Mouse (Mus musculus) macrophage (primary cell): ENCODE measurements around the gene Olfr700. TPM values are rescaled to one million over a fixed set of nuclear protein-coding genes. Genes with fewer than 3 reads are reported as not detected.
"Not testable (repeated sequence)": the region's sequence is repeated elsewhere in the genome, so short reads cannot be mapped to it uniquely, and the experiment has no call there.

Source experiments
- H3K27ac ChIP-seq: fragments of 350-480 bp; formaldehyde crosslinking; 2 replicates; pipeline ENCODE4 v1.9.0; 2021
- H3K36me3 ChIP-seq: fragments of 350-480 bp; formaldehyde crosslinking; 2 replicates; pipeline ENCODE4 v1.9.0; 2021; ENCODE audit errors: inconsistent target
- H3K4me3 ChIP-seq: fragments of 350-480 bp; formaldehyde crosslinking; 2 replicates; pipeline ENCODE4 v1.9.0; 2021; ENCODE audit errors: inconsistent target
- H3K79me2 ChIP-seq: fragments of 350-480 bp; formaldehyde crosslinking; 2 replicates; pipeline ENCODE4 v1.9.0; 2021; ENCODE audit errors: inconsistent target
- WGBS: methylation state at CpG from one replicate; pipeline ENCODE4 v1.1.7; 2026; ENCODE audit warnings: inconsistent platforms; ENCODE audit not compliant: missing documents; 5-methylcytosine and 5-hydroxymethylcytosine counted together
- polyA plus RNA-seq: library from polyadenylated mRNA; stranded (reverse); fragments of 250-400 nt; gene quantifications from 3 replicates; pipeline ENCODE4 v1.2.4, GENCODE M21; 2018; ENCODE audit warnings: inconsistent platforms
- total RNA-seq, 78 experiments: library from RNA; depleted of rRNA; stranded (reverse); fragments of 250-400 nt; gene quantifications; 1 replicate in 9 of 78; 2 replicates in 24 of 78; 3 replicates in 43 of 78; 4 replicates in 2 of 78; pipeline ENCODE4 v1.2.4; 2018; ENCODE audit warnings: inconsistent platforms in 56 of 78

Gene Olfr700
- not detected for total RNA-seq (2018; cell fraction: chromatin; rRNA removed)
- total RNA-seq (2018; cell fraction: cytosol; rRNA removed): not detected
- total RNA-seq (2018; cell fraction: nucleus; rRNA removed): not detected
- polyA plus RNA-seq: not detected in 3 replicates

- H3K4me3 ChIP-seq: no peak within 1 kb of the TSS
- H3K27ac ChIP-seq: no peak within 1 kb of the TSS
- H3K36me3 ChIP-seq: no peaks in the 10 kb centered on the region
- 78% methylated on average over 1 of the region's 1 CpGs for WGBS
- H3K79me2 ChIP-seq: no peaks in the 10 kb centered on the region
These were observed at the start of gene Olfr700 for GRCm38 (mm10) chr7:106808734-106809133. Olfr700 (minus strand) TSS chr7:106808834.

DNA sequence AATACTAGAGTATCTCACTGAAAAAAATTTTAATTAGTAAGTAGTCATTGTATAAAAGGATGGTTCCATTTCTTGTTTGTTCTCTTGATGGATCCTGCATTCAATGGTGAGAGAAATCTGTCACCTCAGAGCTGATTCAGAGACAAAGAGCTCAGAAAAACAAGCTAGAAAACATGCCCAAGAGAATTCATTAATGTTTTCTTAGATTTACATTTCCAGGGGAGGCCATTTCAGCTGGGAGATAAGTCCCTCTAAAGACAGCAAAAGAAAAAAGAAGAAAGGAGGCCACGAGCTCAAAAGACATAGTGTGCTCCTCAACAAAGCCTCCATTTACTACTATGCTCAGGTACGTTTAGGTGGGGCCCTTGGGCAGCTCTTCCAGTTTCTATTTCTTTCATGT is 34.4 kb upstream of the Olfr700 start, which contains the start of gene Olfr703:
Gene Olfr703 (plus strand): TSS at position 301 of the 400 bp plus-strand sequence.
- H3K36me3 ChIP-seq: no peaks in the 10 kb centered on the region
- no peaks in the 10 kb centered on the region for H3K79me2 ChIP-seq
- WGBS: 91% methylated on average over 2 of the region's 2 CpGs
- H3K27ac ChIP-seq: no peak within 1 kb of the TSS
- no peak within 1 kb of the TSS for H3K4me3 ChIP-seq

- Histone ChIP-seq H3K36me3 (no peaks in the 10 kb centered on the region), H3K27ac (no peak within 1 kb of the TSS), H3K4me3 (no peak within 1 kb of the TSS), H3K79me2 (no peaks in the 10 kb centered on the region)
These were observed 25.2 kb upstream of the Olfr700 start, which contains the start of gene Olfr702 for GRCm38 (mm10) chr7:106833793-106834192. Olfr702 (minus strand) TSS chr7:106833893.

DNA sequence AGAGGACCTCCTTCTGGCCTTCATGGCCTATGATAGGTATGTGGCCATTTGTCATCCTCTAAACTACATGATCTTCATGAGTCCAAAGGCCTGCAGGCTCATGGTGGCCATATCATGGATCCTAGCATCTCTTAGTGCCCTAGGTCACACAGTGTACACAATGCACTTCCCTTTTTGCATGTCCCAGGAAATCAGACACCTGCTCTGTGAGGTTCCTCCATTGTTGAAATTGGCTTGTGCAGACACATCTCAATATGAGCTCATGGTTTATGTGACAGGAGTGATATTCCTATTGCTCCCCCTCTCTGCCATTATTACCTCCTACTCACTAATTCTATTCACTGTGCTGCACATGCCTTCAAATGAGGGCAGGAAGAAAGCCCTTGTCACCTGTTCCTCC is 9.8 kb upstream of the Olfr700 start:
- Histone ChIP-seq H3K4me3 (no peak overlapping the region), H3K79me2 (no peaks in the 10 kb centered on the region), H3K27ac (no peak overlapping the region)

DNA sequence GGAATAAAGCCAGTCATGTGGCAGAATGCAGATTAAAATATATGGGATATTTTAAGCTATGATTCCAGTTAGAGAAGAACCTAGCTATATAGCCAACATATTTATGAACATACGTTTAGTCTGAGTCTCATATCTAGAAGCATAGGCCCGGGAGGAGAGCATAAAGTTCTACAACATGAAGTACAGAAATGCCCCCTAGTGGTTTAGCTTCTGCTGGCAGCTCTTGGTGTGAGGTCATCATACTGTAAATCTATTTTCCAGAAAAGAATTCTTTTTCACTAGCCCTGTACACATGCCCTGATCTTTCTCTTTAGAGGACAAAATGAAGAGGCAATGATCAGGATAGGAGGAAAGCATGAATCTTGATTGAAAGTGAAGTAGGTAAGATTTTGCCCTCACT is 7.1 kb upstream of the Olfr700 start:
- H3K27ac ChIP-seq: no peak overlapping the region
- no peaks in the 10 kb centered on the region for H3K79me2 ChIP-seq
- no peak overlapping the region for H3K4me3 ChIP-seq
- H3K36me3 ChIP-seq: no peaks in the 10 kb centered on the region
- 4% methylated on average over 2 of the region's 2 CpGs for WGBS

More for the DNA sequence above, 9.8 kb upstream of the Olfr700 start:
- H3K36me3 ChIP-seq: no peaks in the 10 kb centered on the region

- Histone ChIP-seq H3K36me3 (no peaks in the 10 kb centered on the region), H3K4me3 (no peak within 1 kb of the TSS)
- 51% methylated on average over 2 of the region's 2 CpGs for WGBS
These were observed 5.2 kb upstream of the Olfr700 start, which contains the start of gene Olfr701 for GRCm38 (mm10) chr7:106813829-106814228. Olfr701 (plus strand) TSS chr7:106814129.

GRCm38 (mm10) chr7:106793098-106793497 is 15.5 kb downstream of the Olfr700 start, which contains the start of gene Olfr699:
Olfr699 (minus strand) TSS chr7:106793198.
- H3K27ac ChIP-seq: no peak within 1 kb of the TSS
- 54% methylated on average over 1 of the region's 1 CpGs for WGBS
- H3K79me2 ChIP-seq: no peaks in the 10 kb centered on the region
- no peaks in the 10 kb centered on the region for H3K36me3 ChIP-seq
- H3K4me3 ChIP-seq: no peak within 1 kb of the TSS

More at GRCm38 (mm10) chr7:106813829-106814228, 5.2 kb upstream of the Olfr700 start, which contains the start of gene Olfr701:
- Histone ChIP-seq H3K79me2 (no peaks in the 10 kb centered on the region), H3K27ac (no peak within 1 kb of the TSS)

GRCm38 (mm10) chr7:106788330-106788729 is 20.3 kb downstream of the Olfr700 start:
- Histone ChIP-seq H3K79me2 (no peaks in the 10 kb centered on the region), H3K4me3 (no peak overlapping the region), H3K27ac (no peak overlapping the region), H3K36me3 (no peaks in the 10 kb centered on the region)

GRCm38 (mm10) chr7:106761008-106761407 is 47.6 kb downstream of the Olfr700 start:
- not testable (repeated sequence) for H3K4me3 ChIP-seq, H3K79me2 ChIP-seq, H3K36me3 ChIP-seq, H3K27ac ChIP-seq
- 94% methylated on average over 2 of the region's 2 CpGs for WGBS

DNA sequence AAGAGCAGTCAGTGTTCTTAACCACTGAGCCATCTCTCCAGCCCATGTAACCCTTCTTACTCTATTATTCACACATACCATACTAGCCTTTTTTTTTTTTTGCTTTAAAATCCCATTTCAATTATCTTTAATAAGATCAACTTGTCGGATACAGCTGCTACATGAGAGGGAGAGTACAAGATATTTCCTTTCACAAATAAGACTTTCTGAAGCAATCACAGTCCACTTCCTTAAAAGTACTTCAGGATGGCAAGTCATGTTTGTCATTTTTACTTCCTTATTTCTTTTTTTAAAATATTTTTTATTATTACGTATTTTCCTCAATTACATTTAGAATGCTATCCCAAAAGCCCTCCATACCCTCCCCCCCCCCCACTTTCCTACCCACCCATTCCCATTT is 49.8 kb downstream of the Olfr700 start:
- Histone ChIP-seq H3K36me3 (no peaks in the 10 kb centered on the region), H3K79me2 (no peaks in the 10 kb centered on the region), H3K27ac (peak overlapping the region; percentile 48), H3K4me3 (no peak overlapping the region)
- 0% methylated on average over 1 of the region's 2 CpGs for WGBS

Other genes starting within 250 kb of the Olfr700 start
- gene Olfr693, start 128.2 kb downstream of the Olfr700 start, polyA plus RNA-seq: not detected in 3 replicates
- not detected in 3 replicates for gene Olfr694, start 117.0 kb downstream of the Olfr700 start, polyA plus RNA-seq
- gene Olfr695, start 92.4 kb downstream of the Olfr700 start, polyA plus RNA-seq: not detected in 3 replicates
- gene Olfr697, start 66.4 kb downstream of the Olfr700 start, polyA plus RNA-seq: not detected in 3 replicates
- gene Olfr698, start 53.4 kb downstream of the Olfr700 start, polyA plus RNA-seq: not detected in 3 replicates
- not detected in 3 replicates for gene Olfr699, start 15.6 kb downstream of the Olfr700 start, polyA plus RNA-seq
- gene Olfr701, start 5.3 kb upstream of the Olfr700 start, polyA plus RNA-seq: not detected in 3 replicates
- not detected in 3 replicates for gene Olfr702, start 25.1 kb upstream of the Olfr700 start, polyA plus RNA-seq
- gene Olfr703, start 34.5 kb upstream of the Olfr700 start, polyA plus RNA-seq: not detected in 3 replicates
- not detected in 3 replicates for gene Olfr704, start 54.4 kb upstream of the Olfr700 start, polyA plus RNA-seq
- not detected in 3 replicates for gene Olfr705, start 68.1 kb upstream of the Olfr700 start, polyA plus RNA-seq
- not detected in 3 replicates for gene Olfr706, start 79.3 kb upstream of the Olfr700 start, polyA plus RNA-seq
- gene Olfr707, start 92.4 kb upstream of the Olfr700 start, polyA plus RNA-seq: not detected in 3 replicates
- not detected in 3 replicates for gene Olfr1532-ps1, start 99.2 kb upstream of the Olfr700 start, polyA plus RNA-seq
- not detected in 3 replicates for gene Olfr709-ps1, start 123.4 kb upstream of the Olfr700 start, polyA plus RNA-seq
- not detected in 3 replicates for gene Olfr710, start 139.5 kb upstream of the Olfr700 start, polyA plus RNA-seq
- not detected in 3 replicates for gene Olfr6, start 155.1 kb upstream of the Olfr700 start, polyA plus RNA-seq
- gene Olfr711, start 166.6 kb upstream of the Olfr700 start, polyA plus RNA-seq: not detected in 3 replicates
- not detected in 3 replicates for gene Olfr2, start 197.2 kb upstream of the Olfr700 start, polyA plus RNA-seq
- not detected in 3 replicates for gene Olfr713, start 222.3 kb upstream of the Olfr700 start, polyA plus RNA-seq